Mouse (Mus musculus) mature B cell (primary cell): ENCODE measurements at regions not wholly inside any gene's neighbourhood (a gene's known extent, or its start where the extent isn't known, plus 50 kb on each side); places are given as distances from the start of the nearest gene placed in this dataset.

Experiments
- in situ Hi-C: fragments of 300-500 bp; cut with MboI; formaldehyde crosslinking; loops from 2 replicates; pipeline ENCODE4 v1.14.3; 2019

GRCm38 (mm10) chr13:115257345-115257744 is 155.6 kb upstream of the Itga1 start:
- in situ Hi-C loops, result no loop called here

GRCm38 (mm10) chr13:115252541-115252940 is 150.8 kb upstream of the Itga1 start:
- in situ Hi-C loops, result no loop called here

- in situ Hi-C loops, result loop anchor here (25.0 kb wide), 1 partner anchor 1480 kb away; no protein-coding TSS in a partner anchor
These were observed 130.2 kb upstream of the Itga1 start for GRCm38 (mm10) chr13:115231981-115232380.

GRCm38 (mm10) chr13:115230494-115230893 is 128.7 kb upstream of the Itga1 start:
- in situ Hi-C loops, result loop anchor here (25.0 kb wide), 1 partner anchor 1482 kb away; no protein-coding TSS in a partner anchor

GRCm38 (mm10) chr13:115226824-115227223 is 125.1 kb upstream of the Itga1 start:
- in situ Hi-C loops, result loop anchor here (25.0 kb wide), 1 partner anchor 1485 kb away; no protein-coding TSS in a partner anchor

- in situ Hi-C loops, result no loop called here
These were observed 117.9 kb upstream of the Itga1 start for GRCm38 (mm10) chr13:115219701-115220100.

GRCm38 (mm10) chr13:115211285-115211684 is 109.5 kb upstream of the Itga1 start:
- in situ Hi-C loops, result no loop called here

- in situ Hi-C loops, result no loop called here
These were observed 109.0 kb upstream of the Itga1 start for GRCm38 (mm10) chr13:115210643-115211208.

GRCm38 (mm10) chr13:115209402-115210192 is 107.8 kb upstream of the Itga1 start:
- in situ Hi-C loops, result no loop called here

GRCm38 (mm10) chr13:115206723-115207122 is 105.0 kb upstream of the Itga1 start:
- in situ Hi-C loops, result no loop called here

- in situ Hi-C loops, result no loop called here
These were observed 97.4 kb upstream of the Itga1 start for GRCm38 (mm10) chr13:115199166-115199565.

- in situ Hi-C loops, result no loop called here
These were observed 86.3 kb upstream of the Itga1 start for GRCm38 (mm10) chr13:115188066-115188465.

- in situ Hi-C loops, result no loop called here
These were observed 85.6 kb upstream of the Itga1 start for GRCm38 (mm10) chr13:115187356-115187755.

GRCm38 (mm10) chr13:115182211-115182870 is 80.6 kb upstream of the Itga1 start:
- in situ Hi-C loops, result no loop called here

- in situ Hi-C loops, result no loop called here
These were observed 76.6 kb upstream of the Itga1 start for GRCm38 (mm10) chr13:115178175-115178917.

- in situ Hi-C loops, result no loop called here
These were observed 69.7 kb upstream of the Itga1 start for GRCm38 (mm10) chr13:115171347-115172062.

- in situ Hi-C loops, result no loop called here
These were observed 64.2 kb upstream of the Itga1 start for GRCm38 (mm10) chr13:115165981-115166380.

- in situ Hi-C loops, result no loop called here
These were observed 61.1 kb upstream of the Itga1 start for GRCm38 (mm10) chr13:115162689-115163413.

- in situ Hi-C loops, result no loop called here
These were observed 57.6 kb upstream of the Itga1 start for GRCm38 (mm10) chr13:115159386-115159785.
